Comparison of ENCODE assay signal across 8 mouse cellular contexts in genomic region chr4:150212553-150212971, GRCm38 (mm10). TPM values are rescaled to one million over a fixed set of nuclear protein-coding genes. Genes with fewer than 3 reads are reported as not detected.
A peak's percentile ranks its signal among the peaks of the same experiment; 100 is the strongest.
DNase-seq lines count a peak whose midpoint lies in the region; ATAC-seq lines count a peak whose summit lies in the region.

No protein-coding gene starts in this region.

- H3K36me3 ChIP-seq in embryonic facial prominence, embryonic 10.5 days (replicated peaks), result no peaks in the 10 kb centered on the region

- peaks cover 26% of the 10 kb centered on the region for H3K4me1 ChIP-seq in embryonic facial prominence, embryonic 10.5 days

- peak overlapping the region; percentile 82 for H3K27ac ChIP-seq in embryonic facial prominence, embryonic 10.5 days (replicated peaks)

- under 1% methylated on average over 15 of the region's 15 CpGs for WGBS in embryonic facial prominence, embryonic 10.5 days

- intact Hi-C loops in heart, postnatal 10 days (cut with DNase I), result no loop called here

- peak; percentile 91 for ATAC-seq in megakaryocyte-erythroid progenitor cell, adult 5-6 weeks (replicated peaks; ENCODE audit: low FRiP score, low TSS enrichment, poor library complexity, severe bottlenecking)
- no peak for ATAC-seq in activated CD4-positive, CD25-positive, alpha-beta regulatory T cell, adult 4 months

- peak; percentile 17 for DNase-seq in urinary bladder, postnatal 25 days (ENCODE audit: low spot score)
- no peak for DNase-seq in urinary bladder, adult 2 months (ENCODE audit: low spot score)
- DNase-seq in embryonic facial prominence, embryonic 10.5 days (ENCODE audit: low spot score), result peak; percentile 87
- peak; percentile 62 to 71 for DNase-seq in heart, postnatal 10 days
- DNase-seq in kidney, postnatal 4 days, result peak; percentile 68 to 81
- peak; percentile 58 to 70 for DNase-seq in spleen, postnatal 36 days (ENCODE audit: low spot score in 2 of 2)

- no peaks in the 10 kb centered on the region for H3K27me3 ChIP-seq in embryonic facial prominence, embryonic 10.5 days (replicated peaks; ENCODE audit: low read depth, poor library complexity, severe bottlenecking)

- no peaks in the 10 kb centered on the region for H3K9me3 ChIP-seq in embryonic facial prominence, embryonic 10.5 days

- H3K4me3 ChIP-seq in embryonic facial prominence, embryonic 10.5 days, result peak overlapping the region; percentile 49

RNA-seq across cellular contexts. Expression of gene Car6, which starts 11.4 kb away (rescaled TPM):
- polyA plus RNA-seq in urinary bladder, adult 2 months (2012; rRNA removed), result not detected in 2 replicates
- 0.27 TPM in 1 of 2 replicates, not detected in the other for polyA plus RNA-seq in embryonic facial prominence, embryonic 10.5 days (2016; fragmentation: Nextera tagmentation; extraction: Ambion mirVana)
- not detected for total RNA-seq in heart, postnatal 10 days (2021)
- not detected in 2 replicates for total RNA-seq in megakaryocyte-erythroid progenitor cell, adult 5-6 weeks (2014; fragmentation: Nextera tagmentation)
- total RNA-seq in megakaryocyte-erythroid progenitor cell, adult 5-6 weeks (2017), result not detected in 2 replicates
- polyA plus RNA-seq in activated CD4-positive, CD25-positive, alpha-beta regulatory T cell, adult 4 months (2017; shearing (Covaris generic)), result not detected

RNA-seq across cellular contexts. Expression of gene Eno1, which starts 24.0 kb away (rescaled TPM):
- 340 and 364 TPM in 2 replicates for polyA plus RNA-seq in urinary bladder, adult 2 months (2012; rRNA removed)
- 3,458 and 4,025 TPM in 2 replicates for polyA plus RNA-seq in embryonic facial prominence, embryonic 10.5 days (2016; fragmentation: Nextera tagmentation; extraction: Ambion mirVana)
- total RNA-seq in heart, postnatal 10 days (2021), result 100 to 1,000 TPM; 231 to 243 TPM
- 203 and 216 TPM in 2 replicates for total RNA-seq in megakaryocyte-erythroid progenitor cell, adult 5-6 weeks (2014; fragmentation: Nextera tagmentation)
- 136 and 155 TPM in 2 replicates for total RNA-seq in megakaryocyte-erythroid progenitor cell, adult 5-6 weeks (2017)
- 100 to 1,000 TPM; 543 to 642 TPM for polyA plus RNA-seq in activated CD4-positive, CD25-positive, alpha-beta regulatory T cell, adult 4 months (2017; shearing (Covaris generic))
